Mouse (Mus musculus): ENCODE measurements around the gene Zfp981.
"Not testable (repeated sequence)": the region's sequence is repeated elsewhere in the genome, so short reads cannot be mapped to it uniquely, and the experiment has no call there.

GRCm38 (mm10) chr4:146491993-146492392 is 9.8 kb upstream of the Zfp981 start:
- not testable (repeated sequence) for TF ChIP-seq CTCF (IDR thresholded peaks at IDR 0.05; ENCODE audit: control insufficient read depth, insufficient read depth, low read length); POLR2A (IDR thresholded peaks at IDR 0.05; ENCODE audit: borderline replicate concordance, control insufficient read depth, low read depth, low read length)

All from bone marrow, adult 2 months (tissue).